Mouse (Mus musculus) E14TG2a.4 (cell line): ENCODE measurements at regions not wholly inside any gene's neighbourhood (a gene's known extent, or its start where the extent isn't known, plus 50 kb on each side); places are given as distances from the start of the nearest gene placed in this dataset.

Source experiments
- CTCF ChIP-seq: conservative IDR thresholded peaks from 2 replicates; pipeline ENCODE4 v1.5.1; 2014; ENCODE audit warnings: low read length
- NANOG ChIP-seq: IDR thresholded peaks from 2 replicates; pipeline ENCODE4 v1.6.1; 2014; ENCODE audit warnings: borderline replicate concordance, low read length, mixed read lengths
- POU5F1 ChIP-seq: IDR thresholded peaks from 2 replicates; pipeline ENCODE4 v1.6.1; 2014; ENCODE audit warnings: low read length, borderline replicate concordance

DNA sequence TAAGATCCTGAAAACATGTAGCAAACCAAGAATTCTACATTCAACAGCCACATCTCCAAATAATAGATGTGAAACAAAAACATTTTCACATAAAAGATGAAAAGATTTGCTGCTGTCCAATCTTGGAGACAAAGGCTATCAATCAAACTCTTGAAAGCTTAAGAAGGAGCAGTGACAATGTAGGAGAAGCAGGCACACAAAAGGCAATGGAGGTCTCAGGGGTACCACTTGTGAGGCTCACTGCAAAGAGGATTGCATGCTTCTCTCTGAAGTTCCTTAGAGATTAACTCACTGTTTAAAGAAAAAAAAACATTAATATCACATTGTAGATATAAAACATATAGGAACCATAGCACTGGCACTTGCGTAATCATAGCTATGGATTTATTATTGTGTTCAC is 241.2 kb upstream of the Cntn5 start:
- TF ChIP-seq CTCF, result no peak
- no peak for TF ChIP-seq POU5F1
- TF ChIP-seq NANOG, result no peak
